Mouse (Mus musculus) liver, adult 2 months (tissue): ENCODE measurements around the gene Pmm2.

Source experiments
- CTCF ChIP-seq: fragments of 200-500 bp; IDR thresholded peaks from 2 replicates; pipeline ENCODE4 v1.5.1; 2011; ENCODE audit warnings: low read depth, low read length, control low read depth
- POLR2A ChIP-seq: fragments of 200-500 bp; IDR thresholded peaks from 2 replicates; pipeline ENCODE4 v1.6.1; 2011; ENCODE audit warnings: low read length, control low read depth; ENCODE audit not compliant: insufficient read depth; ENCODE audit errors: extremely low read depth

GRCm38 (mm10) chr16:8665367-8665766 is 27.9 kb downstream of the Pmm2 start:
- TF ChIP-seq CTCF (no peak), POLR2A (no peak)
